Mouse (Mus musculus) megakaryocyte progenitor cell, adult 5-6 weeks (primary cell): ENCODE measurements around the gene Isyna1. TPM values are rescaled to one million over a fixed set of nuclear protein-coding genes. Genes with fewer than 3 reads are reported as not detected.
"Not testable (repeated sequence)": the region's sequence is repeated elsewhere in the genome, so short reads cannot be mapped to it uniquely, and the experiment has no call there.

Experiments
- ATAC-seq: replicated peaks from 2 replicates; pipeline ENCODE4 v1.8.0; 2016; ENCODE audit warnings: mild to moderate bottlenecking, moderate TSS enrichment, inconsistent platforms; ENCODE audit not compliant: poor library complexity
- total RNA-seq, 2 experiments: library from RNA; stranded (forward) in 1 of 2; stranded (reverse) in 1 of 2; fragments of 157-497, 149-512 nt in 1 of 2; fragments of 200-1000 nt in 1 of 2; gene quantifications; 2 replicates each; pipeline versions ENCODE4 v1.2.3 to v1.2.4; 2015 to 2017

Isyna1 gene
- total RNA-seq, 2 experiments from 2014 or later, result 26.1 to 42.9 TPM

GRCm38 (mm10) chr8:70574302-70574701 is 19.9 kb upstream of the Isyna1 start:
- no peak for ATAC-seq

- ATAC-seq, result peak; percentile 67
Observed at GRCm38 (mm10) chr8:70574915-70575314, 19.3 kb upstream of the Isyna1 start.

- ATAC-seq, result no peak
Observed at GRCm38 (mm10) chr8:70577207-70577606, 17.0 kb upstream of the Isyna1 start.

GRCm38 (mm10) chr8:70583476-70584387 is 10.4 kb upstream of the Isyna1 start:
- ATAC-seq, result no peak

GRCm38 (mm10) chr8:70584606-70585257 is 9.4 kb upstream of the Isyna1 start:
- ATAC-seq, result peak; percentile 16; the same call in 1 of the 2 replicates

GRCm38 (mm10) chr8:70585258-70585652 is 8.9 kb upstream of the Isyna1 start:
- peak; percentile 99 for ATAC-seq

- not testable (repeated sequence) for ATAC-seq
Observed at GRCm38 (mm10) chr8:70587955-70588354, 6.2 kb upstream of the Isyna1 start.

GRCm38 (mm10) chr8:70591569-70591968 is 2.6 kb upstream of the Isyna1 start:
- ATAC-seq, result no peak

- no peak for ATAC-seq
Observed at GRCm38 (mm10) chr8:70593173-70593572, 1.0 kb upstream of the Isyna1 start.

- peak; percentile 9; the same call in 1 of the 2 replicates for ATAC-seq
Observed at GRCm38 (mm10) chr8:70594621-70595564, 720 bp downstream of the Isyna1 start.

- no peak for ATAC-seq
Observed at GRCm38 (mm10) chr8:70595811-70596210, 1.6 kb downstream of the Isyna1 start.

GRCm38 (mm10) chr8:70596216-70596615 is 2.0 kb downstream of the Isyna1 start:
- ATAC-seq, result no peak

GRCm38 (mm10) chr8:70596775-70597416 is 2.7 kb downstream of the Isyna1 start:
- ATAC-seq, result no peak

GRCm38 (mm10) chr8:70597417-70598272 is 3.5 kb downstream of the Isyna1 start:
- ATAC-seq, result no peak

GRCm38 (mm10) chr8:70598283-70598682 is 4.1 kb downstream of the Isyna1 start:
- ATAC-seq, result no peak

GRCm38 (mm10) chr8:70598722-70599121 is 4.5 kb downstream of the Isyna1 start:
- ATAC-seq, result no peak

GRCm38 (mm10) chr8:70599507-70600290 is 5.5 kb downstream of the Isyna1 start:
- ATAC-seq, result no peak

- ATAC-seq, result peak; percentile 10; the same call in 1 of the 2 replicates
Observed at GRCm38 (mm10) chr8:70600473-70601270, 6.5 kb downstream of the Isyna1 start.
